Mouse (Mus musculus) neural tube, embryonic 14.5 days (tissue): ENCODE data around the gene Ccdc6. TPM values are rescaled to one million over a fixed set of nuclear protein-coding genes. Genes with fewer than 3 reads are reported as not detected.

Experiments
- ATAC-seq: fragments of 200-750 bp; cut with Nextera tagmentation; 2 replicates; pipeline ENCODE4 v1.8.0; 2017; ENCODE audit warnings: low read depth, mild to moderate bottlenecking, moderate TSS enrichment, moderate library complexity
- H3K27ac ChIP-seq: fragments of 300-500 bp; sonication (generic); 2 replicates; pipeline ENCODE4 v1.5.1; 2014; ENCODE audit warnings: low read depth, mild to moderate bottlenecking, control low read depth, low read length, moderate library complexity, mixed read lengths
- H3K27me3 ChIP-seq: fragments of 300-500 bp; sonication (generic); 2 replicates; pipeline ENCODE4 v1.6.1; 2014; ENCODE audit warnings: low read length; ENCODE audit not compliant: control insufficient read depth, insufficient read depth
- H3K36me3 ChIP-seq: fragments of 300-500 bp; sonication (generic); 2 replicates; pipeline ENCODE4 v1.6.1; 2014; ENCODE audit warnings: low read length, mixed read lengths; ENCODE audit not compliant: control insufficient read depth, insufficient read depth
- H3K4me1 ChIP-seq: fragments of 300-500 bp; sonication (generic); 2 replicates; pipeline ENCODE4 v1.6.1; 2014; ENCODE audit warnings: low read length; ENCODE audit not compliant: control insufficient read depth, insufficient read depth
- H3K4me2 ChIP-seq: fragments of 300-500 bp; sonication (generic); 2 replicates; pipeline ENCODE4 v1.6.1; 2014; ENCODE audit warnings: mild to moderate bottlenecking, low read depth, low read length, control low read depth
- H3K4me3 ChIP-seq: fragments of 300-500 bp; sonication (generic); 2 replicates; pipeline ENCODE4 v1.5.1; 2014; ENCODE audit warnings: low read depth, low read length, control low read depth, mixed read lengths
- H3K9ac ChIP-seq: fragments of 300-500 bp; sonication (generic); replicated peaks from 2 replicates; pipeline ENCODE4 v1.6.1; 2014; ENCODE audit warnings: low read depth, mild to moderate bottlenecking, control low read depth, low read length, mixed read lengths
- H3K9me3 ChIP-seq: fragments of 300-500 bp; sonication (generic); 2 replicates; pipeline ENCODE4 v1.6.1; 2016; ENCODE audit warnings: low read length; ENCODE audit not compliant: control insufficient read depth
- WGBS: fragments of 180-500 bp; shearing (Covaris S2); extraction: QIAGEN DNeasy Blood & Tissue Kit; methylation state at CpG from one replicate; pipeline ENCODE4 v1.1.7; 2014; 5-methylcytosine and 5-hydroxymethylcytosine counted together
- polyA plus RNA-seq: library from polyadenylated mRNA; unstranded; fragments of >200 nt; fragmentation: Nextera tagmentation; extraction: Ambion mirVana; gene quantifications from 2 replicates; pipeline ENCODE4 v1.2.1, GENCODE M21; 2014

The Ccdc6 gene
- polyA plus RNA-seq, 1 experiment from 2014 or later = 43.6 TPM

- H3K27ac ChIP-seq = peak overlapping the region; percentile 57; the same call in 1 of the 2 replicates
- WGBS = 32% methylated on average over 8 of the region's 8 CpGs
- no peaks in the 10 kb centered on the region for H3K9me3 ChIP-seq
- H3K27me3 ChIP-seq = no peaks in the 10 kb centered on the region
- no peaks in the 10 kb centered on the region for H3K36me3 ChIP-seq
- peak; percentile 80 for ATAC-seq
- H3K4me3 ChIP-seq = no peak overlapping the region
- H3K4me2 ChIP-seq = no peak overlapping the region
- H3K4me1 ChIP-seq = 0 out of 2 replicates have a peak, but pooled peaks cover 2% of the 10 kb centered on the region
- no peak overlapping the region for H3K9ac ChIP-seq
Observed at GRCm38 (mm10) chr10:70066497-70067168, 30.3 kb upstream of the Ccdc6 start.

- ATAC-seq = peak; percentile 54
- 63% methylated on average over 6 of the region's 6 CpGs for WGBS
- H3K4me1 ChIP-seq = 0 out of 2 replicates have a peak, but pooled peaks cover 2% of the 10 kb centered on the region
- no peaks in the 10 kb centered on the region for H3K36me3 ChIP-seq
- H3K4me3 ChIP-seq = no peak overlapping the region
- no peaks in the 10 kb centered on the region for H3K9me3 ChIP-seq
- H3K9ac ChIP-seq = no peak overlapping the region
- no peaks in the 10 kb centered on the region for H3K27me3 ChIP-seq
- H3K4me2 ChIP-seq = no peak overlapping the region
- H3K27ac ChIP-seq = peak overlapping the region; percentile 57; the same call in 1 of the 2 replicates
Observed at GRCm38 (mm10) chr10:70067169-70068115, 29.5 kb upstream of the Ccdc6 start.

GRCm38 (mm10) chr10:70069321-70069720 is 27.6 kb upstream of the Ccdc6 start:
- 57% methylated on average over 6 of the region's 6 CpGs for WGBS
- Histone ChIP-seq H3K27me3 (no peaks in the 10 kb centered on the region), H3K9me3 (no peaks in the 10 kb centered on the region), H3K4me1 (0 out of 2 replicates have a peak, but pooled peaks cover 2% of the 10 kb centered on the region), H3K27ac (no peak overlapping the region), H3K4me2 (no peak overlapping the region), H3K36me3 (no peaks in the 10 kb centered on the region), H3K9ac (no peak overlapping the region), H3K4me3 (no peak overlapping the region)
- no peak for ATAC-seq

DNA sequence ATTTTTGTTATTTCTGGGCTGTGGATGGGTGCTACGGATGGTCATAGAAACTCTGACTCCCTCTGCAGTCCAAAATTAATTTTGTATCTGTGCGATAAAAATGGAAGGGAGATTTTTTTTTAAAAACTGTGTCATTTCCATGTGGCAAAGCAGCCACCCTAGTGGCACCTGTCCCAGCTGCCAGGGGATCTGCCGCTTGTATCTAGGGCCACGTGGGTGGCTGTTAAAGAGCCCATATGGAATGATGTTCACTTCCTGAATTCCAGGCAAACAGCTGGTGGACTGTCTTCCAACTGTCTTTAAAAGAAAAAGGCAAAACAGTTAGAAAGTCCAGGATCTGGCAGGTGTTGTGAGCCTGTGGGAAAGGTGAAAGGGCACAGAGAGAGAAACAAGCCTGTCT is 25.6 kb upstream of the Ccdc6 start:
- Histone ChIP-seq H3K4me1 (0 out of 2 replicates have a peak, but pooled peaks cover 2% of the 10 kb centered on the region), H3K9me3 (no peaks in the 10 kb centered on the region), H3K4me3 (no peak overlapping the region), H3K27me3 (no peaks in the 10 kb centered on the region), H3K4me2 (no peak overlapping the region), H3K27ac (no peak overlapping the region), H3K36me3 (no peaks in the 10 kb centered on the region), H3K9ac (no peak overlapping the region)
- ATAC-seq = no peak
- 93% methylated on average over 4 of the region's 4 CpGs for WGBS

DNA sequence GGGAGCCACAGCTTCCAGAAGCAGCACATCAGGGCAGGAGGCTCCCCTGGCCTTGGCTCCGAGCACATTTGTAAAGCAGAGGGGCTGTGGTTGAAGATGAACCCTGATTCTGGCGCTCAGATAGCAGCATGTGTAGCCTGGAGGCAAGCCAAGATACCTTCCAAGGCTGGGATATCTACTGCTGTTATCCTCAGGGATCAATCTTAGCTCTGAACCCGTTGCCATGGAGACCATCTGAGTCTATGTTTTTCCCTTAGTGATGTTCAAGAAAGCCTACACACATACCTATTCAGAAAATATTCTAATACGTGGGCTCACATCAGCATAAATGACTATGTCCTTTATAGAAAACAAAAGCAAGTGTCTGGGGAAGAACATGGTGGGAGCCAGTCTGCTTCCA is 19.5 kb upstream of the Ccdc6 start:
- H3K27me3 ChIP-seq = no peaks in the 10 kb centered on the region
- no peaks in the 10 kb centered on the region for H3K36me3 ChIP-seq
- no peak overlapping the region for H3K9ac ChIP-seq
- H3K4me3 ChIP-seq = no peak overlapping the region
- no peaks in the 10 kb centered on the region for H3K9me3 ChIP-seq
- H3K4me2 ChIP-seq = no peak overlapping the region
- 42% methylated on average over 4 of the region's 4 CpGs for WGBS
- H3K27ac ChIP-seq = peak overlapping the region; percentile 69
- peak; percentile 79 for ATAC-seq
- no peaks in the 10 kb centered on the region for H3K4me1 ChIP-seq

- Histone ChIP-seq H3K4me3 (no peak overlapping the region), H3K27ac (no peak overlapping the region), H3K27me3 (no peaks in the 10 kb centered on the region), H3K9me3 (no peaks in the 10 kb centered on the region), H3K4me2 (no peak overlapping the region), H3K36me3 (no peaks in the 10 kb centered on the region), H3K4me1 (no peaks in the 10 kb centered on the region), H3K9ac (no peak overlapping the region)
- WGBS = 42% methylated on average over 8 of the region's 8 CpGs
- no peak for ATAC-seq
Observed at GRCm38 (mm10) chr10:70080908-70081307, 16.0 kb upstream of the Ccdc6 start.

- H3K4me3 ChIP-seq = no peak overlapping the region
- no peaks in the 10 kb centered on the region for H3K9me3 ChIP-seq
- 61% methylated on average over 19 of the region's 19 CpGs for WGBS
- no peaks in the 10 kb centered on the region for H3K4me1 ChIP-seq
- no peak overlapping the region for H3K9ac ChIP-seq
- H3K27ac ChIP-seq = no peak overlapping the region
- no peaks in the 10 kb centered on the region for H3K27me3 ChIP-seq
- ATAC-seq = no peak
- no peak overlapping the region for H3K4me2 ChIP-seq
- no peaks in the 10 kb centered on the region for H3K36me3 ChIP-seq
Observed at GRCm38 (mm10) chr10:70081564-70082175, 15.3 kb upstream of the Ccdc6 start.

GRCm38 (mm10) chr10:70083241-70083640 is 13.7 kb upstream of the Ccdc6 start:
- 87% methylated on average over 5 of the region's 5 CpGs for WGBS
- no peaks in the 10 kb centered on the region for H3K36me3 ChIP-seq
- no peak overlapping the region for H3K4me3 ChIP-seq
- no peak overlapping the region for H3K27ac ChIP-seq
- no peaks in the 10 kb centered on the region for H3K27me3 ChIP-seq
- no peaks in the 10 kb centered on the region for H3K4me1 ChIP-seq
- H3K9me3 ChIP-seq = no peaks in the 10 kb centered on the region
- H3K4me2 ChIP-seq = no peak overlapping the region
- no peak overlapping the region for H3K9ac ChIP-seq
- no peak for ATAC-seq
